Mouse (Mus musculus) bone marrow macrophage, adult 2 months (primary cell): ENCODE measurements at regions not wholly inside any gene's neighbourhood (a gene's known extent, or its start where the extent isn't known, plus 50 kb on each side); places are given as distances from the start of the nearest gene placed in this dataset.

Source experiments
- CTCF ChIP-seq: IDR thresholded peaks from 2 replicates; pipeline ENCODE4 v1.5.1; 2012; ENCODE audit warnings: low read depth, mild to moderate bottlenecking, low read length, moderate library complexity
- POLR2A ChIP-seq: IDR thresholded peaks from 2 replicates; pipeline ENCODE4 v1.6.1; 2012; ENCODE audit warnings: mild to moderate bottlenecking, low read depth, low read length, borderline replicate concordance

GRCm38 (mm10) chr5:119292323-119292722 lies 378.1 kb upstream of the Tbx3 start:
- TF ChIP-seq CTCF = no peak
- TF ChIP-seq POLR2A = no peak
